Mouse (Mus musculus): ENCODE data around the gene Rad51b. TPM values are rescaled to one million over a fixed set of nuclear protein-coding genes. Genes with fewer than 3 reads are reported as not detected.

Rad51b gene
- polyA plus RNA-seq, 1 experiment from 2014 or later, result 6.6 TPM

GRCm38 (mm10) chr12:79389971-79390370 is 92.9 kb downstream of the Rad51b start:
- Histone ChIP-seq H3K27me3 (ENCODE audit: insufficient read depth, poor library complexity, severe bottlenecking) (no peaks in the 10 kb centered on the region), H3K27ac (no peak overlapping the region), H3K4me3 (no peak overlapping the region), H3K4me1 (replicated peaks) (peaks cover 10% of the 10 kb centered on the region; the same call in 1 of the 2 replicates), H3K36me3 (no peaks in the 10 kb centered on the region), H3K9me3 (no peaks in the 10 kb centered on the region)
- DNase-seq (ENCODE audit: low spot score), result no peak

GRCm38 (mm10) chr12:79393636-79394035 is 96.6 kb downstream of the Rad51b start:
- Histone ChIP-seq H3K36me3 (no peaks in the 10 kb centered on the region), H3K4me1 (replicated peaks) (peaks cover 10% of the 10 kb centered on the region; the same call in 1 of the 2 replicates), H3K4me3 (no peak overlapping the region), H3K27ac (no peak overlapping the region), H3K27me3 (ENCODE audit: insufficient read depth, poor library complexity, severe bottlenecking) (no peaks in the 10 kb centered on the region), H3K9me3 (no peaks in the 10 kb centered on the region)
- DNase-seq (ENCODE audit: low spot score), result no peak
- 89% methylated on average over 2 of the region's 2 CpGs for WGBS

- Histone ChIP-seq H3K27me3 (ENCODE audit: insufficient read depth, poor library complexity, severe bottlenecking) (no peaks in the 10 kb centered on the region), H3K27ac (no peak overlapping the region), H3K9me3 (no peaks in the 10 kb centered on the region), H3K4me3 (no peak overlapping the region), H3K4me1 (replicated peaks) (peaks cover 4% of the 10 kb centered on the region; the same call in 1 of the 2 replicates), H3K36me3 (no peaks in the 10 kb centered on the region)
- 79% methylated on average over 3 of the region's 3 CpGs for WGBS
- no peak for DNase-seq (ENCODE audit: low spot score)
Measured at GRCm38 (mm10) chr12:79403992-79404391, 106.9 kb downstream of the Rad51b start.

- Histone ChIP-seq H3K27ac (no peak overlapping the region), H3K4me1 (replicated peaks) (peaks cover 9% of the 10 kb centered on the region), H3K27me3 (ENCODE audit: insufficient read depth, poor library complexity, severe bottlenecking) (no peaks in the 10 kb centered on the region), H3K9me3 (no peaks in the 10 kb centered on the region), H3K4me3 (no peak overlapping the region), H3K36me3 (no peaks in the 10 kb centered on the region)
- DNase-seq (ENCODE audit: low spot score), result no peak
- 75% methylated on average over 1 of the region's 1 CpGs for WGBS
Measured at GRCm38 (mm10) chr12:79404494-79404893, 107.4 kb downstream of the Rad51b start.

DNA sequence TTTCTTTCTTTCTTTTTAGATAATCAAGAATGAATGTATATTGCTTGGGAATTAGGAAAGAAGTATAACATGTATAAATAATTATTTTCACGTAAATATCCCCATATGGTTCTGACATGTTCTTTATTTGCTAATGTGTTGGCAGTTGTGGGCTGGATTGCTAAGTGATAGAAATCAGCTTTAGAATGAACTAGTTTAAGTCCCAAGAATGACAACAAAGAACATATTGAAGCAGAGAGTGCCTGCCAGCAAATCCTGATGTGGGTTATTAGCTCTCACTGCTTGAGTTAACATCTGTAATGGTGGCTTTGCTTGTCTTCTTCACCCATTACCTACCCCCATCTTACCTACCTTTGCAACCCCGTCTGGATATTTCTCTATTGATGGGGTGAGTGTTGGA is 111.6 kb downstream of the Rad51b start:
- H3K4me1 ChIP-seq (replicated peaks), result peaks cover 14% of the 10 kb centered on the region
- no peaks in the 10 kb centered on the region for H3K36me3 ChIP-seq
- DNase-seq (ENCODE audit: low spot score), result no peak
- no peaks in the 10 kb centered on the region for H3K9me3 ChIP-seq
- H3K27ac ChIP-seq, result no peak overlapping the region
- 74% methylated on average over 2 of the region's 2 CpGs for WGBS
- no peak overlapping the region for H3K4me3 ChIP-seq
- H3K27me3 ChIP-seq (ENCODE audit: insufficient read depth, poor library complexity, severe bottlenecking), result no peaks in the 10 kb centered on the region

DNA sequence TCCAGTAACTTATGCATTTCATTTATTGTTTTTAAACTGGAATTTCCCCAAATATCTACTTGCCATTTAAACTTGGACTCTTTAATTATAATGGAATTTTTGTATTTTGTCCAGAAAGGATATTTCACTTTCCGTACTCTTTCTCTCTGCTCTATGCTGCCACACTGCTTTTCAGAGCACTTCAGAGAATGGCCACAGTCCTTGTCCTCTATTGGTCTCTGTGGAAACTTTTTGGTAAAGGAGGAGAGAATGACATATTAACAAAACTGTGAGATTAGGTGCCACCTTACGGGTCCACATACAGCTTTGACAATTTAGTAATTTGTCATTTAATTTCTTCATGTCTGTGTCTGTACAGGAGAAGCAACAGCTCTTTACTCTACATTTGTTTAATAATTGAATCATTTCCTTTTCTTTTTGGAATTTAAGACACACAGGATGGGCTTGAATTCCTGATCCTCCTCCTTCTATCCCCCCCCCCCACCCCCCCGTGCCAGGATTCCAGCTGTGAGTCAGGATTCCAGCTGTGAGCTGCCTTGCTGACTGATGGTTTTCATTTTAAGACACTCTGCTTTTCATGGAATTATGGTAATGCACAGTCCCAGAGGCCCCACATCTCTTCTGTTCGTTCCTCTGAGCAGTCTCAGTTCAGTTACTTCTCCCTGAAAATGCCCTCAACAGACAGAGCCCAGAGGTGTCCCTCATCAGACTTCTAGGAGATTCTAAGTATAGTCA is 112.2 kb downstream of the Rad51b start:
- no peak for DNase-seq (ENCODE audit: low spot score)
- H3K9me3 ChIP-seq, result no peaks in the 10 kb centered on the region
- H3K36me3 ChIP-seq, result no peaks in the 10 kb centered on the region
- H3K27me3 ChIP-seq (ENCODE audit: insufficient read depth, poor library complexity, severe bottlenecking), result no peaks in the 10 kb centered on the region
- H3K4me1 ChIP-seq (replicated peaks), result peaks cover 14% of the 10 kb centered on the region
- no peak overlapping the region for H3K27ac ChIP-seq
- H3K4me3 ChIP-seq, result no peak overlapping the region
- WGBS, result 43% methylated on average over 4 of the region's 4 CpGs

- H3K27ac ChIP-seq, result no peak overlapping the region
- no peak for DNase-seq (ENCODE audit: low spot score)
- no peaks in the 10 kb centered on the region for H3K9me3 ChIP-seq
- peaks cover 14% of the 10 kb centered on the region for H3K4me1 ChIP-seq (replicated peaks)
- H3K36me3 ChIP-seq, result no peaks in the 10 kb centered on the region
- H3K27me3 ChIP-seq (ENCODE audit: insufficient read depth, poor library complexity, severe bottlenecking), result no peaks in the 10 kb centered on the region
- 89% methylated on average over 8 of the region's 8 CpGs for WGBS
- H3K4me3 ChIP-seq, result no peak overlapping the region
Measured at GRCm38 (mm10) chr12:79412894-79413507, 115.9 kb downstream of the Rad51b start.

GRCm38 (mm10) chr12:79417360-79417759 is 120.3 kb downstream of the Rad51b start:
- 85% methylated on average over 6 of the region's 6 CpGs for WGBS
- H3K27me3 ChIP-seq (ENCODE audit: insufficient read depth, poor library complexity, severe bottlenecking), result no peaks in the 10 kb centered on the region
- no peaks in the 10 kb centered on the region for H3K9me3 ChIP-seq
- no peak for DNase-seq (ENCODE audit: low spot score)
- H3K4me3 ChIP-seq, result no peak overlapping the region
- H3K36me3 ChIP-seq, result no peaks in the 10 kb centered on the region
- no peak overlapping the region for H3K27ac ChIP-seq
- H3K4me1 ChIP-seq (replicated peaks), result no peaks in the 10 kb centered on the region

DNA sequence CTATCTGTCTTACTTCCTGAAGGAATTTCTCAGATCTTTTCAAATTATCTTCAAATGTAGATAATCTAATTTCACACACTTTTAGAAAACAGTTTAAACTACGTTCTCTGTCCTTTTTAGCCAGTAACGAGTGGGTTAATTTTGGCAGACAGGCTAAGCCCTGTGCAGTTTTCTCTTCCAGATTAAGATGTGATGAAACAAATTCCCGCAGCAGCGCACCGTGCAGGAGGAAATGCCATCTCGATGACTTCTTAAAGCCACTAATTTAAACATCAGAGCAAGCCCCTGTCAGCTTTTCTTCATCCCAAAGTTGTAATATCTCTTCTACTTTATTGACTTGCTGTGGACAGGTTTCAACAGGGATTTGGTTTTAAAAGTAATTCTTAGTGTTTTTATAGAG is 123.5 kb downstream of the Rad51b start:
- no peaks in the 10 kb centered on the region for H3K36me3 ChIP-seq
- H3K27ac ChIP-seq, result no peak overlapping the region
- no peak for DNase-seq (ENCODE audit: low spot score)
- no peak overlapping the region for H3K4me3 ChIP-seq
- H3K4me1 ChIP-seq (replicated peaks), result no peaks in the 10 kb centered on the region
- H3K9me3 ChIP-seq, result no peaks in the 10 kb centered on the region
- WGBS, result 55% methylated on average over 6 of the region's 6 CpGs
- H3K27me3 ChIP-seq (ENCODE audit: insufficient read depth, poor library complexity, severe bottlenecking), result no peaks in the 10 kb centered on the region

DNA sequence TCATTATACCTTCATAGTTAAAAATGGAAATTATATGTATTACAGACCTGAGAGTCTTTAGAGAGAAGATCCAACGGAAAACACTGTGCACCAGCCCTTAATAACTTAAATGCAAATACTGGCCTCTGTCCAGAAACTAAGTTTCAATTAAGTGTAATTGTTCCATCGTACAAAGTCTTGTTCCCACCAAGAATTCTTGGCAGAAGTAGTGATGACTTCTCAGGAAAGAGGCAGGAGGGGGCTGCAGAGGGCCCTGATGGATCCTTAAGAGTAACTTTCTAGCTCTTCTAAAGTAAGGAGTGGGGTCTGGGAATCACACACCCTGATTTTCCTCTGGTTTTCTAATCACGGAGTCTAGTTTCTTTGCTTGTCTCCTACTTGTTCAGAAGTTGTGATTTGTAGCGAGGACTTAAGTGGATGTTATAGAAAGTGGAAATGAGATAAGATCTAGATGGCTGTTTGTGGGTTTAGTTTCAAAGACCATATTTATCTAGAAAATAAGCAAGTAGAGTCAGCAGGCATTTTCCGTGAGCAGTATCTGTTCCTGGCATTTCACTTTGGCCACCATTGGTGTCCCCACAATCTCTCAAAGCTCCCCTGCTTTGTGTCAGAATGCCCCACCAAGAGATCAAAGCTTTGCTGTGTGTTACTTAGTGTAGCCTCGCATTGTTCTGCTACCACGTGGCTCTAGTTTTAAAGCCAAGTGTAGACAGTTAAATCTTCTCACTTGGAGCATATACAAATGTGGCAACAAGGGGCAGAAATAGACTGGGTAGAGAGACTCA is 132.6 kb downstream of the Rad51b start:
- no peak for DNase-seq (ENCODE audit: low spot score)
- Histone ChIP-seq H3K4me1 (replicated peaks) (peaks cover 23% of the 10 kb centered on the region), H3K27ac (peak overlapping the region; percentile 59; the same call in 1 of the 2 replicates), H3K27me3 (ENCODE audit: insufficient read depth, poor library complexity, severe bottlenecking) (no peaks in the 10 kb centered on the region), H3K4me3 (no peak overlapping the region), H3K9me3 (no peaks in the 10 kb centered on the region), H3K36me3 (no peaks in the 10 kb centered on the region)
- 70% methylated on average over 7 of the region's 7 CpGs for WGBS

DNA sequence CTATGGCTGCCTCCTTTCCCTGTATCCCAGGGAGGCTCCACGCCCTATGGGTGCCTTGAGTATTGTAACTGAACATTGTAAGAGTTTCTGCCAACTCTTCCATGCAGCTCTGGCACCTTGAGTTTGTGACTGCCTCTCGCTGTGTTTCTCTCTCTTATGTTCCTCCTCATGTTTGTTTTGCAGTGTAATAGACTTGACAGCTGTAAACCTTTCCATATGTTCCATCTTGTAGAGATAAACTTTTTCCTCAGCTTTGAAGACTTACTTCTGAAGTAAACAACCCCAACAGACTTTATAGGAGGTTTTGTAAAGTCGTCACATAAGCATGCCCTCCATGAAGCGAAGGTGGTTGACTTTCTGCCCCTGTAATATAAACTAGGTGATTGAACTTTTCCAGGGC is 134.1 kb downstream of the Rad51b start:
- DNase-seq (ENCODE audit: low spot score), result no peak

GRCm38 (mm10) chr12:79433724-79434442 is 136.8 kb downstream of the Rad51b start:
- Histone ChIP-seq H3K36me3 (no peaks in the 10 kb centered on the region), H3K27me3 (ENCODE audit: insufficient read depth, poor library complexity, severe bottlenecking) (no peaks in the 10 kb centered on the region), H3K27ac (peak overlapping the region; percentile 42; the same call in 1 of the 2 replicates), H3K4me1 (replicated peaks) (peaks cover 37% of the 10 kb centered on the region), H3K4me3 (no peak overlapping the region), H3K9me3 (no peaks in the 10 kb centered on the region)
- DNase-seq (ENCODE audit: low spot score), result no peak
- WGBS, result 38% methylated on average over 7 of the region's 7 CpGs

More for the DNA sequence above, 134.1 kb downstream of the Rad51b start:
- H3K36me3 ChIP-seq, result no peaks in the 10 kb centered on the region
- no peak overlapping the region for H3K4me3 ChIP-seq
- H3K27me3 ChIP-seq (ENCODE audit: insufficient read depth, poor library complexity, severe bottlenecking), result no peaks in the 10 kb centered on the region
- peaks cover 31% of the 10 kb centered on the region for H3K4me1 ChIP-seq (replicated peaks)
- H3K27ac ChIP-seq, result no peak overlapping the region
- 70% methylated on average over 4 of the region's 4 CpGs for WGBS
- H3K9me3 ChIP-seq, result no peaks in the 10 kb centered on the region
